Mouse (Mus musculus) spleen, postnatal 14 days (tissue): ENCODE measurements around the gene Hcn1.

ENCODE experiments used
- DNase-seq, 2 experiments: peaks; one replicate each; pipeline ENCODE4 v3.0.0; 2021 to 2022; ENCODE audit warnings: low spot score in 2 of 2

The Hcn1 gene

GRCm38 (mm10) chr13:117705573-117705972 is 103.5 kb downstream of the Hcn1 start:
- DNase-seq = no peak

GRCm38 (mm10) chr13:117705997-117706396 is 103.9 kb downstream of the Hcn1 start:
- DNase-seq = no peak

DNA sequence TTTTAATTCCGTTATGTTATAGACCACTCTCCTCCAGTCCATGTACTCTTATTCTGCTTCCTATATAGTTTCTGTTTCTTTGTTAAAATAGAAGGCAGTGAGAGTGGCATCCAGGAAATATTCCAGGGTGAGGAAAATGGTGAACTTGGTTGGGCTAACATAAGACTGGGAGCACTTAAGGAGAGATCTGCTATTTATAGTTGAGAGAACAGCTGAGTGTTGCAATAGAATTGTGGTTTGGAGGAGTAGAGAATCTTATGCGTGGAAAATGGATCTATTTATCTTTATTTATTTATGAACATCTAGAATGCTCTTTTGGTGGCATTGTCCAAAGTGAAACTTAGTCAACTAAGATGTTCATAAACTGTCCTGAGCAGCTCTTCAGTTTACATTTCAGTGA is 104.4 kb downstream of the Hcn1 start:
- DNase-seq = no peak

DNA sequence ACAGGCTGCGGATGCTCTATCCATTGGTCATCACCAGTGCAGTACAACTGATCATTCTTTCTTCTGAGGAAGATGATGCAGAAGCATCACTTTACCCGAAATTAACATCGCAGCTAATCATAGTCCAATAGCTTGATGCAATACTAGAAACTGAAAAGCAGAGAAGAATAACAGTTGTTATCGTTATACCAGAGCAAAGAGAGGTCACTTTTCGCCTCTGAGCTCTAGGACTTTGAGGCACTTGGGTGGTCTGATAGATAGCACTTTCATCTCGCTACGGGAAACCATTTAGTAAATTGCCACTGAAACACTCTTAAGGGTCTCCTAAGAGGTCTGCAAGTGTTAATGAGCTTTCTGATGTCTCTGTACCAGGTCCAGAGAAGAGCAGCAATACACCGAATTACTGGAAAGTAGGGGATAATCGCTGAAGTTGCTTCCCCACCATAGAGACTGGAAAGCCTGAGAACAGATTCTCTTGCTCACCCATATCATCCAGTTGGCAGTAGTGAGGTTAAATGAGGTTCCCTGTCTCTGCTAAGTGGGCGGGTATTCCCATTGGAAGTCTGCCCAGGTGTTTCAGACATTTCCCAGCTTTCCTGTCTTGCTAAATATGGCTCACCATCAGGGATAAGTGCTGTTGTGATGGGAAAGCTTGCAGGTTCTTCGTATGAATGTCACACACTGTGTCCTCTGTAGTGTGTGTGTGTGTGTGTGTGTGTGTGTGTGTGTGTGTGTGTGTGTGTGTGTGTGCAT is 105.0 kb downstream of the Hcn1 start:
- no peak for DNase-seq

GRCm38 (mm10) chr13:117710811-117711210 is 108.7 kb downstream of the Hcn1 start:
- no peak for DNase-seq

- DNase-seq = no peak
Measured at GRCm38 (mm10) chr13:117722090-117722489, 120.0 kb downstream of the Hcn1 start.

- DNase-seq = no peak
Measured at GRCm38 (mm10) chr13:117724083-117724482, 122.0 kb downstream of the Hcn1 start.

DNA sequence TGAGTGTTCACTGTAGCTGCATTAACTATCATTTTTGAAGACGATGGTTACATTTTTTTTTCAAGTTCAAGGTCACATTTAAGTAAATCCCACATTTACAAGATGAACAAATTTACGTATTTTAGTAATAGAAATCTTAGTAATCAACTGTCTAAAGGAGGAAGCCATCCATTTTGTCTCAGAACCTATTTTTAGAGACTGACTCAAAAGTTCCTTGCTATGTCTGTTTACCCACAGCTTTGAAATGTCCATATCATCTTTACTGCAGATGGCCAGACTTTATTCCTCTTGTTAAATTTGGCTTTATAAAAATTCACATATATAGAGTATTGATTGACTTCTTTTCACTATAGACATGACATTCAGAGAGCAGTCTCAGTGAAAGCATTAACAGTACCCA is 126.3 kb downstream of the Hcn1 start:
- no peak for DNase-seq

DNA sequence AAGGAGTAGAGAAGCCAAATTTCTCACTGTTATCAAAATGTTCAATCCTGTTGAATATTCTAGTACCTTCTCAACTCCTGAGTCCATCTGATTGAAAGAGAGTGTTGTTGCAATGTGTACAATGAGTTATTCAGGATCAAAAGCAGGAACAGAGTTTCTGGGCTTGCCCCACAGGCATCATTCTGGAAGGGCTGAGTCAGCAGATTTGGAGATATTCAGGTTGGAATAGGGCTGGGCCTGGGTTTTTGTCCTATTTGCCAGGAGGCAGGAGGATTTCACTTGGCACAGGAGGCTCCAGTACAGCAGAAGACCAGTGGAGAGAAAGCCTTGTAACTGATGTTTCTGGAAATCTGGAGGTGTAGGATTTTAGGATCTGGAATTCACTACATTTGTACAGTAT is 130.6 kb downstream of the Hcn1 start:
- no peak for DNase-seq

- no peak for DNase-seq
Measured at GRCm38 (mm10) chr13:117744451-117744850, 142.3 kb downstream of the Hcn1 start.

DNA sequence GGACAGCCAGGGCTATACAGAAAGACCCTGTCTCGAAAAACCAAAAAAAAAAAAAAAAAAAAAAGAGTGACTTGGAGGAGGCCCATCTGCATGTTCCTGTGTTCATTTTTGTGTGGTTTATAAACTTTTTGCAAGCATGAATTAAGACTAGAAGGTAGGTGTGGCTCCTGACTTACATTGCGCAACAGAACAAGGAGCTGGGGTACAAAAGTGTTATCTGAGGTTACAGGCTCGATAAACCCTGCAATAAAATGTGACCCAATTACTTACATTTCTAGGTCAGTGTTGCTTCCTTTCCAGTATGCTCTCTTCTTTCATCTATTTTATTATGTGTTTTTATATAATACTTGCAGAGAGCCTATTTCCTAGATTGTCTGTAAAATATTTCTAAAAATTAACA is 143.1 kb downstream of the Hcn1 start:
- DNase-seq = no peak

GRCm38 (mm10) chr13:117765487-117765886 is 163.4 kb downstream of the Hcn1 start:
- no peak for DNase-seq

GRCm38 (mm10) chr13:117785376-117785775 is 183.3 kb downstream of the Hcn1 start:
- DNase-seq = no peak

- DNase-seq = no peak
Measured at GRCm38 (mm10) chr13:117792861-117793260, 190.7 kb downstream of the Hcn1 start.

DNA sequence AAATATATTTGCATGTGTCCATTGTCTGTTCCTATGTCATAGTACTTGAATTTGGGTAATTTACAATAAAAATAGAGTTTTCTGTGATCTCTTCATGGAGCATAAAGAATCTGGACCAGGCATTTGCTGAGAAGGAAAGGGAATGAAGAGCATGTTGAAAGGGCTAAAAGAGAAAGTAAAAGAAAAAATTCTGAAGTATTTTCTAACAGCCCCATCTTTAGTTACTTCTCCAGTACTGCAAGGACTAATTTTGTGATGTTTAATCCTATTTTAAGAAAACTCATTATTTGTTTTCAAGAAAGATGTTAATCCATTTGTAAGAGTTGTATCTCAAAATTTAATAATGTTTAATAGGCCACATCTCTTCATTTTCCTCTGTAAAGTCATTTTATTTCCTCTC is 198.9 kb downstream of the Hcn1 start:
- DNase-seq = no peak

DNA sequence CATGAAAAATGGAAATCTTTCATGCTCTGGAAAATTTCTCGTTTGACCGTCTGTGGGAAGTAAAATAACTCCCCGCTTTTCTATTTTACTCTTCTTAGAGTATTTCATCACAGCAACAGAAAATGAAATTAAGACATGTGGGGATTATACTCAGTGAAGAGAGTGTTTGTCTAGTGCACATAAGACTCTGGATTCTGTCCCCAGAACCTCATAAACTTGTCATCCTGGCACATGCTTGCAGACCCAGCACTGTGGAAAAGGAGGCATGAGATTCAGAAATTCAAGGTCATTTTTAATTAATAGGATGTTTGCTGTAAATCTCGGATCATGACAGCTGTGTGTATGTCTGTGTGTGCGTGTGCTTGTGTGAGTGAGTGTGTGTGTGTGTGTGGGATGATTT is 225.5 kb downstream of the Hcn1 start:
- DNase-seq = no peak

DNA sequence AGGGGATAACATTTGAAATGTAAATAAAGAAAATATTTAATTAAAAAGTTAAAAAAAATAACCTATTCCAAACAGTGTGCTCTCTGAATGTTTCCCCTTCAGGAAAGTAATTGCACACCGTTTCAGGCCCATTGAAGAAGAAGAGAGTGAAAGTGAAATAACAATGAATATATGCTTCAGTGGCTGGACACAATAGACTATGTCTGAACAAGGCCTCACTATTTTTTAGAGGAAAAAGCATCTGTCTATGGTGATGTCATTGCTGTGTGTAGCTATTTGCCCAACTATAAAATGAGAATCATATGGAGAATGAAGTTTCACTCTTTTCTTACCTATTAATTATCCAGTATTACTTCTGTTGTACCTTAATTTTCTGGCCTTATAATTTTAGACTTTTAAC is 234.5 kb downstream of the Hcn1 start:
- no peak for DNase-seq

DNA sequence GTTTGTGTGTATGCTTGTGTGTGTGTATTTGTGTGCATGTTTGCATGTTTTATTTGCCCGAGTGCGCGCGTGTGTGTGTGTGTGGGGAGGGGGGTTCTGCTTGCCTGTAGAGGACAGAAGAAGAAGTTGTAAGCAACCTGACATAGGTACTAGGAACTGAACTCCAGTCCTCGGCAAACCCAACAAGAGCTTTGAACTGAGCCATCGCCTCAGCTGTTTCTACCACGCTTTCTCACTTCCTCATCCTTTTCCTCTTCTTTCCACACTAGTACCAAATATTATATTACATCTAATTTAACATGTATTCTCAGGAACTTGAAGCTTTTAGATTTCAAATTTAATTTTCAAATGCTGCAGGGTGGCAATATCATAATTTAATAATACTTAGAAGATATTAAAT is 236.1 kb downstream of the Hcn1 start:
- no peak for DNase-seq

- no peak for DNase-seq
Measured at GRCm38 (mm10) chr13:117842366-117842765, 240.2 kb downstream of the Hcn1 start.

GRCm38 (mm10) chr13:117847290-117847689 is 245.2 kb downstream of the Hcn1 start:
- DNase-seq = no peak

- DNase-seq = no peak
Measured at GRCm38 (mm10) chr13:117848757-117849156, 246.6 kb downstream of the Hcn1 start.

- DNase-seq = no peak
Measured at GRCm38 (mm10) chr13:117851954-117852710, 250.0 kb downstream of the Hcn1 start.

DNA sequence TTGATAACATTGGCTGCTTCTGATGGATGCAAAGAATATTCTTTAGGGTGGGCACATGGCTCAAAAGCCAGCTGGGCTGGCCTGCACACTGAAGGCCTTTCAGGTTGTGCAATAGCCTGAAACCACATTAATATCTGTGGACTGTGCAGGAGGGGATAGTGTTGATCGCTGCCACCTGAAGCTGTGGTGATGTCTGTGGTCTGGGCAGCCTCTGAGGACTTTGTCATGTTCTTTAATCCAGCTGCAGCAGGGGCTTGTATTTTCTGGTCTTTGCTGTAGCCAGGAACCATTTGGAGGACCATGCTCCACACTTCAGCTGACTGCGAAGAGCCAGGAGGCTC is 250.6 kb downstream of the Hcn1 start:
- DNase-seq = no peak
